Mouse (Mus musculus) brain, embryonic 14.5 days (tissue): ENCODE data around the gene H2-Aa.

Experiments
- CTCF ChIP-seq: fragments of 200-500 bp; IDR thresholded peaks from 2 replicates; pipeline ENCODE4 v1.5.1; 2012; ENCODE audit warnings: inconsistent platforms, mild to moderate bottlenecking, moderate library complexity, borderline replicate concordance; ENCODE audit not compliant: insufficient read depth, insufficient read length; ENCODE audit errors: extremely low read depth
- POLR2A ChIP-seq: fragments of 200-500 bp; IDR thresholded peaks from 2 replicates; pipeline ENCODE4 v1.6.1; 2012; ENCODE audit warnings: mild to moderate bottlenecking, inconsistent platforms, borderline replicate concordance; ENCODE audit not compliant: poor library complexity, insufficient read depth, insufficient read length, severe bottlenecking; ENCODE audit errors: extremely low read depth

DNA sequence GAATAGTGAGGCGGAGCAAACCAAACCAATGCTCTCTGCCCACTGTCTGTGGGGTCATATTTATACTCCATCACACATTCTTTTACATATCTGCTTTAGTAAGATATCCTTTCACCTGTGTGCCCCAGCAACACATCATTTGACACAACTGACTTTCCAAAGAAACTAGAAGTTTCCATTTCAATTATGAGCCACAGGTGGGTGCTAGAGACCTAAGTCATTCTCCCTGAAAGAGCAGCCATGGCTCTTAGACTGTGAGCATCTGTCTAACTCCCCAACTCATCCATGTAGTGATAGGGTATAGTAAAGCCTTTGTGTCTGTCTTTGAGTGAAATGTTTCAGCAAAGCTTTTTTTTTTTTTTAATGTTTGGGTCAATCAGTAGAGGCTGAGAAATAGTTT is 15.5 kb downstream of the H2-Aa start:
- no peak for TF ChIP-seq CTCF
- TF ChIP-seq POLR2A: no peak
